Mouse (Mus musculus) central nervous system, embryonic 18 days (tissue): ENCODE data around the gene Gys2. TPM values are rescaled to one million over a fixed set of nuclear protein-coding genes. Genes with fewer than 3 reads are reported as not detected.

Source experiments
- polyA plus RNA-seq: library from polyadenylated mRNA; depleted of rRNA; stranded (reverse); fragments of >200 nt; gene quantifications from 2 replicates; pipeline ENCODE4 v1.2.3, GENCODE M21; 2012; rRNA removed

Gys2 gene
- 0.04 TPM in 1 of 2 replicates, not detected in the other for polyA plus RNA-seq

GRCm38 (mm10) chr6:142472801-142473203 is at the start of gene Gys2:
TSS of gene Gys2 (minus strand) at chr6:142473109.

GRCm38 (mm10) chr6:142507785-142508162 is 34.9 kb upstream of the Gys2 start, which contains the start of gene Ldhb:
TSS of gene Ldhb (minus strand) at chr6:142507957.

GRCm38 (mm10) chr6:142412906-142413491 is 59.9 kb downstream of the Gys2 start, which contains the start of gene Spx:
TSS of gene Spx (plus strand) at chr6:142413441.

GRCm38 (mm10) chr6:142387011-142387754 is 85.7 kb downstream of the Gys2 start, which contains the start of the genes Recql and Golt1b:
TSS of gene Recql (minus strand) at chr6:142387087.
TSS of gene Golt1b (plus strand) at chr6:142387221.

Other genes with a start within 250 kb of the Gys2 start
- 0.17 and 0.51 TPM in 2 replicates for gene Iapp, start 174.7 kb downstream of the Gys2 start, polyA plus RNA-seq
- 0.31 and 0.38 TPM in 2 replicates for gene Slco1a5, start 150.1 kb downstream of the Gys2 start, polyA plus RNA-seq
- 13.0 and 13.5 TPM in 2 replicates for gene Pyroxd1, start 127.5 kb downstream of the Gys2 start, polyA plus RNA-seq
- 15.8 and 16.0 TPM in 2 replicates for gene Recql, start 86.0 kb downstream of the Gys2 start, polyA plus RNA-seq
- 26.2 and 26.6 TPM in 2 replicates for gene Golt1b, start 85.9 kb downstream of the Gys2 start, polyA plus RNA-seq
- gene Spx, start 59.7 kb downstream of the Gys2 start, polyA plus RNA-seq, result 12.0 and 13.4 TPM in 2 replicates
- gene Ldhb, start 34.8 kb upstream of the Gys2 start, polyA plus RNA-seq, result 363 and 387 TPM in 2 replicates
- 10.6 and 11.0 TPM in 2 replicates for gene Kcnj8, start 98.5 kb upstream of the Gys2 start, polyA plus RNA-seq
- 4.7 TPM in 2 replicates for gene Abcc9, start 229.2 kb upstream of the Gys2 start, polyA plus RNA-seq